Mouse (Mus musculus) embryonic fibroblast, embryonic 13.5 days (primary cell): ENCODE measurements around the gene Bicc1. TPM values are rescaled to one million over a fixed set of nuclear protein-coding genes. Genes with fewer than 3 reads are reported as not detected.
A peak's percentile ranks its signal among the peaks of the same experiment; 100 is the strongest.

ENCODE experiments used
- H3K27ac ChIP-seq: 2 replicates; pipeline ENCODE4 v1.5.1; 2012; ENCODE audit warnings: low read length, control low read depth, inconsistent platforms; ENCODE audit not compliant: insufficient read depth
- H3K4me1 ChIP-seq: 2 replicates; pipeline ENCODE4 v1.6.1; 2011; ENCODE audit warnings: low read length; ENCODE audit not compliant: control insufficient read depth, insufficient read depth
- H3K4me3 ChIP-seq: 2 replicates; pipeline ENCODE4 v1.5.1; 2011; ENCODE audit warnings: mild to moderate bottlenecking, control low read depth, low read length; ENCODE audit not compliant: insufficient read depth
- CTCF ChIP-seq: IDR thresholded peaks from 2 replicates; pipeline ENCODE4 v1.5.1; 2011; ENCODE audit warnings: mild to moderate bottlenecking, control low read depth, low read length, moderate library complexity, borderline replicate concordance; ENCODE audit not compliant: insufficient read depth
- POLR2A ChIP-seq: IDR thresholded peaks from 2 replicates; pipeline ENCODE4 v1.6.1; 2011; ENCODE audit warnings: low read depth, mild to moderate bottlenecking, control low read depth, low read length, moderate library complexity
- polyA plus RNA-seq: library from polyadenylated mRNA; stranded (reverse); fragments of >200 nt; gene quantifications from 2 replicates; pipeline ENCODE4 v1.2.4, GENCODE M21; 2011; ENCODE audit warnings: low read depth; ENCODE audit not compliant: missing spikeins, insufficient read length

Gene Bicc1
- polyA plus RNA-seq, 1 experiment = 86.8 TPM

GRCm38 (mm10) chr10:71183339-71184031, 24.0 kb upstream of the Bicc1 start:
- TF ChIP-seq CTCF (no peak), POLR2A (no peak)
- Histone ChIP-seq H3K4me3 (no peak overlapping the region), H3K27ac (no peak overlapping the region), H3K4me1 (peaks cover 7% of the 10 kb centered on the region; the same call in 1 of the 2 replicates)

GRCm38 (mm10) chr10:71181931-71182330, 22.4 kb upstream of the Bicc1 start:
- H3K4me3 ChIP-seq = no peak overlapping the region
- peaks cover 7% of the 10 kb centered on the region; the same call in 1 of the 2 replicates for H3K4me1 ChIP-seq
- H3K27ac ChIP-seq = no peak overlapping the region
- no peak for TF ChIP-seq POLR2A
- no peak for TF ChIP-seq CTCF

- Histone ChIP-seq H3K4me3 (no peak overlapping the region), H3K4me1 (peaks cover 7% of the 10 kb centered on the region; the same call in 1 of the 2 replicates), H3K27ac (no peak overlapping the region)
- TF ChIP-seq POLR2A (no peak), CTCF (no peak)
Measured at GRCm38 (mm10) chr10:71181091-71181490, 21.6 kb upstream of the Bicc1 start.

- Histone ChIP-seq H3K27ac (no peak overlapping the region), H3K4me3 (no peak overlapping the region), H3K4me1 (peaks cover 5% of the 10 kb centered on the region; the same call in 1 of the 2 replicates)
- TF ChIP-seq POLR2A (no peak), CTCF (0 out of 2 replicates have a peak, but pooled peaks have one; percentile 13)
Measured at GRCm38 (mm10) chr10:71180057-71180456, 20.6 kb upstream of the Bicc1 start.

- Histone ChIP-seq H3K4me1 (no peaks in the 10 kb centered on the region), H3K27ac (no peak overlapping the region), H3K4me3 (no peak overlapping the region)
- TF ChIP-seq CTCF (no peak), POLR2A (no peak)
Measured at GRCm38 (mm10) chr10:71177201-71177600, 17.7 kb upstream of the Bicc1 start.

- no peak for TF ChIP-seq POLR2A
- no peak for TF ChIP-seq CTCF
- Histone ChIP-seq H3K27ac (no peak overlapping the region), H3K4me1 (no peaks in the 10 kb centered on the region), H3K4me3 (no peak overlapping the region)
Measured at GRCm38 (mm10) chr10:71176341-71176740, 16.8 kb upstream of the Bicc1 start.

- Histone ChIP-seq H3K27ac (no peak overlapping the region), H3K4me3 (no peak overlapping the region), H3K4me1 (no peaks in the 10 kb centered on the region)
- no peak for TF ChIP-seq POLR2A
- no peak for TF ChIP-seq CTCF
Measured at GRCm38 (mm10) chr10:71175280-71175679, 15.8 kb upstream of the Bicc1 start.

GRCm38 (mm10) chr10:71171414-71171813, 11.9 kb upstream of the Bicc1 start:
- no peaks in the 10 kb centered on the region for H3K4me1 ChIP-seq
- H3K27ac ChIP-seq = no peak overlapping the region
- TF ChIP-seq CTCF = no peak
- no peak for TF ChIP-seq POLR2A
- H3K4me3 ChIP-seq = no peak overlapping the region

GRCm38 (mm10) chr10:71170771-71171170, 11.3 kb upstream of the Bicc1 start:
- TF ChIP-seq POLR2A = no peak
- TF ChIP-seq CTCF = no peak
- H3K4me3 ChIP-seq = no peak overlapping the region
- H3K27ac ChIP-seq = no peak overlapping the region
- H3K4me1 ChIP-seq = no peaks in the 10 kb centered on the region

- no peak overlapping the region for H3K4me3 ChIP-seq
- no peak for TF ChIP-seq POLR2A
- no peak for TF ChIP-seq CTCF
- H3K27ac ChIP-seq = no peak overlapping the region
- H3K4me1 ChIP-seq = no peaks in the 10 kb centered on the region
Measured at GRCm38 (mm10) chr10:71169811-71170210, 10.3 kb upstream of the Bicc1 start.

- H3K4me1 ChIP-seq = no peaks in the 10 kb centered on the region
- H3K27ac ChIP-seq = no peak overlapping the region
- TF ChIP-seq CTCF = no peak
- H3K4me3 ChIP-seq = no peak overlapping the region
Measured at GRCm38 (mm10) chr10:71169171-71169570, 9.7 kb upstream of the Bicc1 start.
